In genomic region chr5:128715171-128715570, GRCm38 (mm10) we compare ENCODE assay signal across 30 mouse cellular contexts. TPM values are rescaled to one million over a fixed set of nuclear protein-coding genes. Genes with fewer than 3 reads are reported as not detected.
DNase-seq lines count a peak whose midpoint lies in the region; ATAC-seq and TF ChIP-seq lines count a peak whose summit lies in the region.
"Had no signal": no experiment of that assay in that cellular context is flagged by ENCODE, and none has a peak within 500 bp of the region (broad histone marks: within the 10 kb centered on the region; RNA-seq: fewer than 3 reads in every experiment).

No protein-coding gene starts in this region.

- no peaks in the 10 kb centered on the region for H3K36me3 ChIP-seq in heart, embryonic 11.5 days (ENCODE audit: control insufficient read depth, insufficient read depth, low read length)
- no peaks in the 10 kb centered on the region for H3K36me3 ChIP-seq in heart, embryonic 14.5 days (ENCODE audit: control insufficient read depth, insufficient read depth, low read length)
- no peaks in the 10 kb centered on the region for H3K36me3 ChIP-seq in heart, adult 2 months (ENCODE audit: control insufficient read depth, insufficient read depth, low read length)
- no peaks in the 10 kb centered on the region for H3K36me3 ChIP-seq in midbrain, embryonic 14.5 days (ENCODE audit: control insufficient read depth, insufficient read depth, low read length)
- no peaks in the 10 kb centered on the region for H3K36me3 ChIP-seq in midbrain, embryonic 10.5 days
- H3K36me3 ChIP-seq in intestine, postnatal 0 days (ENCODE audit: control insufficient read depth, insufficient read depth), result no peaks in the 10 kb centered on the region
- H3K36me3 ChIP-seq: forebrain, embryonic 10.5 days had no signal

- H3K4me2 ChIP-seq in heart, embryonic 11.5 days, result peak overlapping the region; percentile 38
- H3K4me2 ChIP-seq in heart, embryonic 14.5 days (ENCODE audit: low read length), result peak overlapping the region; percentile 17; the same call in 1 of the 2 replicates
- H3K4me2 ChIP-seq in midbrain, embryonic 14.5 days (ENCODE audit: low read length), result no peak overlapping the region
- no peak overlapping the region for H3K4me2 ChIP-seq in intestine, postnatal 0 days (replicated peaks; ENCODE audit: low read depth)
- H3K4me2 ChIP-seq: forebrain, embryonic 13.5 days; hindbrain, embryonic 14.5 days had no signal

- no peak for TF ChIP-seq CTCF in heart, adult 2 months (IDR thresholded peaks at IDR 0.05)
- TF ChIP-seq CTCF in intestine, postnatal 0 days (IDR thresholded peaks at IDR 0.05; ENCODE audit: low read depth), result no peak

- no peak for DNase-seq in heart, postnatal 36 days
- no peak for DNase-seq in heart, adult 2 months
- DNase-seq in midbrain, embryonic 14.5 days, result peak; percentile 43
- no peak for DNase-seq in midbrain, embryonic 10.5 days (ENCODE audit: low spot score)
- DNase-seq: adrenal gland, adult 8-10 months; adrenal gland, postnatal 25 days; cerebellum, adult 18-20 months; cerebellum, adult 9-10 months; cerebellum, postnatal 14 days; gastrocnemius, postnatal 10 days; gastrocnemius, postnatal 36 days; heart, postnatal 4 days; kidney, adult 2 months had no signal

- H3K4me3 ChIP-seq in heart, embryonic 11.5 days (ENCODE audit: low read depth, low read length), result no peak overlapping the region
- no peak overlapping the region for H3K4me3 ChIP-seq in heart, embryonic 14.5 days (ENCODE audit: control insufficient read depth in 1 of 2, insufficient read depth in 1 of 2, low read depth in 1 of 2, low read length in 2 of 2)
- H3K4me3 ChIP-seq in heart, adult 2 months, result no peak overlapping the region
- no peak overlapping the region for H3K4me3 ChIP-seq in midbrain, embryonic 14.5 days (replicated peaks; ENCODE audit: low read depth, low read length)
- H3K4me3 ChIP-seq in midbrain, embryonic 10.5 days, result no peak overlapping the region
- H3K4me3 ChIP-seq in intestine, postnatal 0 days (ENCODE audit: low read depth, low read length), result no peak overlapping the region
- H3K4me3 ChIP-seq: forebrain, embryonic 10.5 days; forebrain, embryonic 13.5 days had no signal

- intact Hi-C loops in heart, postnatal 36 days (cut with DNase I), result no loop called here
- intact Hi-C loops in heart, adult 2 months (cut with DNase I), result no loop called here

- WGBS in heart, embryonic 11.5 days (ENCODE audit: insufficient replicate concordance), result 26% methylated on average over 16 of the region's 16 CpGs
- 24% methylated on average over 16 of the region's 16 CpGs for WGBS in heart, embryonic 14.5 days
- WGBS in heart, adult 2 months, result 24% methylated on average over 16 of the region's 16 CpGs
- 64% methylated on average over 16 of the region's 16 CpGs for WGBS in midbrain, embryonic 14.5 days
- 79% methylated on average over 16 of the region's 16 CpGs for WGBS in midbrain, embryonic 10.5 days
- WGBS in intestine, postnatal 0 days, result 75% methylated on average over 16 of the region's 16 CpGs

- peaks cover 5% of the 10 kb centered on the region; the same call in 1 of the 2 replicates for H3K27me3 ChIP-seq in heart, embryonic 11.5 days (ENCODE audit: control insufficient read depth, insufficient read depth, low read length)
- H3K27me3 ChIP-seq in heart, embryonic 14.5 days (ENCODE audit: control insufficient read depth, insufficient read depth, low read length), result no peaks in the 10 kb centered on the region
- H3K27me3 ChIP-seq in heart, adult 2 months (ENCODE audit: control insufficient read depth, insufficient read depth, low read length), result no peaks in the 10 kb centered on the region
- H3K27me3 ChIP-seq in midbrain, embryonic 14.5 days (ENCODE audit: control insufficient read depth, insufficient read depth, low read length), result no peaks in the 10 kb centered on the region
- no peaks in the 10 kb centered on the region; the same call in 1 of the 2 replicates for H3K27me3 ChIP-seq in midbrain, embryonic 10.5 days (ENCODE audit: low read depth, poor library complexity, severe bottlenecking)
- no peaks in the 10 kb centered on the region for H3K27me3 ChIP-seq in intestine, postnatal 0 days (replicated peaks; ENCODE audit: control insufficient read depth, insufficient read depth, low read length)
- H3K27me3 ChIP-seq: forebrain, embryonic 13.5 days had no signal

- TF ChIP-seq POLR2A in heart, adult 2 months (IDR thresholded peaks at IDR 0.05; ENCODE audit: insufficient read depth, low read depth, low read length), result no peak

- ATAC-seq in heart, embryonic 11.5 days (replicated peaks; ENCODE audit: insufficient number of reproducible peaks, low FRiP score, low TSS enrichment), result no peak
- ATAC-seq in heart, embryonic 14.5 days (ENCODE audit: insufficient number of reproducible peaks, insufficient read depth, low FRiP score, low read depth), result no peak
- no peak for ATAC-seq in midbrain, embryonic 14.5 days (ENCODE audit: low FRiP score, low TSS enrichment)
- no peak for ATAC-seq in intestine, postnatal 0 days
- ATAC-seq: activated CD4-positive, CD25-positive, alpha-beta regulatory T cell, adult 4 months; CD4-positive, CD25-positive, alpha-beta regulatory T cell, adult 4 months; forebrain, embryonic 13.5 days; forebrain, embryonic 16.5 days; hindbrain, postnatal 0 days; inflammation-experienced regulatory T-cells, adult 6 months; intestine, embryonic 16.5 days had no signal

- no peak overlapping the region for H3K27ac ChIP-seq in heart, embryonic 11.5 days (ENCODE audit: low read depth, low read length)
- H3K27ac ChIP-seq in heart, embryonic 14.5 days (replicated peaks in 1 of 2; ENCODE audit: control insufficient read depth in 1 of 2, insufficient read depth in 1 of 2, low read depth in 2 of 2, low read length in 2 of 2), result no peak overlapping the region
- no peak overlapping the region for H3K27ac ChIP-seq in heart, adult 2 months
- no peak overlapping the region for H3K27ac ChIP-seq in midbrain, embryonic 14.5 days (replicated peaks; ENCODE audit: low read depth, low read length)
- no peak overlapping the region for H3K27ac ChIP-seq in midbrain, embryonic 10.5 days (replicated peaks)
- H3K27ac ChIP-seq in intestine, postnatal 0 days (ENCODE audit: low read depth, low read length), result no peak overlapping the region
- H3K27ac ChIP-seq: forebrain, embryonic 10.5 days; forebrain, embryonic 13.5 days; hindbrain, embryonic 14.5 days; hindbrain, postnatal 0 days had no signal

- no peak for TF ChIP-seq EP300 in heart, adult 2 months (IDR thresholded peaks at IDR 0.05; ENCODE audit: insufficient read depth, low read depth, low read length)

- no peak overlapping the region for H3K9ac ChIP-seq in heart, embryonic 11.5 days (ENCODE audit: low read depth, low read length)
- H3K9ac ChIP-seq in heart, embryonic 14.5 days (ENCODE audit: low read length), result no peak overlapping the region
- no peak overlapping the region for H3K9ac ChIP-seq in heart, adult 2 months (ENCODE audit: low read depth, low read length)
- H3K9ac ChIP-seq in midbrain, embryonic 14.5 days (replicated peaks; ENCODE audit: low read length), result no peak overlapping the region
- H3K9ac ChIP-seq in intestine, postnatal 0 days (ENCODE audit: low read depth, low read length), result no peak overlapping the region
- H3K9ac ChIP-seq: forebrain, embryonic 13.5 days; hindbrain, embryonic 14.5 days had no signal

- no peaks in the 10 kb centered on the region for H3K79me2 ChIP-seq in heart, adult 2 months (replicated peaks; ENCODE audit: control insufficient read depth, insufficient read depth, low read length)

- H3K9me3 ChIP-seq in heart, embryonic 11.5 days (replicated peaks; ENCODE audit: control insufficient read depth, low read length), result 0 out of 2 replicates have a peak, but pooled peaks cover 2% of the 10 kb centered on the region
- H3K9me3 ChIP-seq in heart, embryonic 14.5 days (ENCODE audit: control insufficient read depth, low read length), result no peaks in the 10 kb centered on the region
- 0 out of 2 replicates have a peak, but pooled peaks cover 2% of the 10 kb centered on the region for H3K9me3 ChIP-seq in midbrain, embryonic 14.5 days (ENCODE audit: control insufficient read depth, low read length)
- peaks cover 3% of the 10 kb centered on the region; the same call in 1 of the 2 replicates for H3K9me3 ChIP-seq in midbrain, embryonic 10.5 days (replicated peaks)
- H3K9me3 ChIP-seq in intestine, postnatal 0 days (ENCODE audit: control insufficient read depth), result no peaks in the 10 kb centered on the region
- H3K9me3 ChIP-seq: forebrain, embryonic 10.5 days; forebrain, embryonic 13.5 days had no signal

- peaks cover 4% of the 10 kb centered on the region for H3K4me1 ChIP-seq in heart, embryonic 11.5 days (ENCODE audit: control insufficient read depth, insufficient read depth, low read length)
- H3K4me1 ChIP-seq in heart, embryonic 14.5 days (ENCODE audit: control insufficient read depth in 2 of 2, insufficient read depth in 2 of 2, low read length in 2 of 2), result 0 out of 4 replicates have a peak, but pooled peaks cover 0 to 2% of the 10 kb centered on the region in 2 experiments
- no peaks in the 10 kb centered on the region for H3K4me1 ChIP-seq in heart, adult 2 months (ENCODE audit: control insufficient read depth, insufficient read depth, low read length)
- no peaks in the 10 kb centered on the region for H3K4me1 ChIP-seq in midbrain, embryonic 14.5 days (ENCODE audit: control insufficient read depth, insufficient read depth, low read length)
- H3K4me1 ChIP-seq in midbrain, embryonic 10.5 days, result peaks cover 13% of the 10 kb centered on the region
- H3K4me1 ChIP-seq in intestine, postnatal 0 days (replicated peaks; ENCODE audit: control insufficient read depth, insufficient read depth, low read length), result no peaks in the 10 kb centered on the region
- H3K4me1 ChIP-seq: forebrain, embryonic 13.5 days had no signal

RNA-seq across cellular contexts. Expression of gene Piwil1, which starts 12.8 kb away (rescaled TPM):
- polyA plus RNA-seq in heart, embryonic 11.5 days (2014; fragmentation: Nextera tagmentation; extraction: Ambion mirVana), result not detected in 2 replicates
- not detected for total RNA-seq in heart, postnatal 36 days (2021)
- not detected in 2 replicates for polyA plus RNA-seq in heart, embryonic 14.5 days (2014; fragmentation: Nextera tagmentation; extraction: Ambion mirVana)
- total RNA-seq in heart, adult 2 months (2021), result not detected
- 0.08 and 0.09 TPM in 2 replicates for polyA plus RNA-seq in heart, adult 2 months (2012; rRNA removed)
- 0.20 and 0.38 TPM in 2 replicates for polyA plus RNA-seq in midbrain, embryonic 14.5 days (2014; fragmentation: Nextera tagmentation; extraction: Ambion mirVana)
- polyA plus RNA-seq in midbrain, embryonic 10.5 days (2016; fragmentation: Nextera tagmentation; extraction: Ambion mirVana), result 0.19 TPM in 1 of 2 replicates, not detected in the other
- polyA plus RNA-seq in intestine, postnatal 0 days (2015; fragmentation: Nextera tagmentation; extraction: Ambion mirVana), result not detected in 2 replicates
- total RNA-seq: adrenal gland, adult 8-10 months; adrenal gland, postnatal 25 days; gastrocnemius, postnatal 36 days; granulocyte monocyte progenitor cell, adult 5-6 weeks; heart, postnatal 4 days had no signal
- polyA plus RNA-seq: C2C12; embryonic facial prominence, embryonic 11.5 days; forebrain, embryonic 10.5 days; forebrain, embryonic 13.5 days; heart, embryonic 16.5 days; hindbrain, embryonic 11.5 days; inflammation-experienced regulatory T-cells, adult 6 months; intestine, embryonic 16.5 days had no signal

Comparison
In these comparisons a context has a peak if more than half of its experiments do, and no peak if none do; other contexts are left out.
1. H3K4me2 ChIP-seq: peak in heart, embryonic 11.5 days (single experiment) and heart, embryonic 14.5 days (single experiment); none in midbrain, embryonic 14.5 days (single experiment) and intestine, postnatal 0 days (single experiment).